Mouse (Mus musculus) heart, embryonic 12.5 days (tissue): ENCODE measurements around the gene Nhlrc3. TPM values are rescaled to one million over a fixed set of nuclear protein-coding genes. Genes with fewer than 3 reads are reported as not detected.

ENCODE experiments used
- ATAC-seq: fragments of 200-750 bp; cut with Nextera tagmentation; 2 replicates; pipeline ENCODE4 v1.8.0; 2017; ENCODE audit warnings: moderate TSS enrichment, moderate library complexity; ENCODE audit not compliant: insufficient number of reproducible peaks, low FRiP score
- H3K27ac ChIP-seq: fragments of 300-500 bp; sonication (generic); 2 replicates; pipeline ENCODE4 v1.5.1; 2016; ENCODE audit warnings: mild to moderate bottlenecking, moderate library complexity; ENCODE audit not compliant: poor library complexity, severe bottlenecking
- H3K27me3 ChIP-seq: fragments of 300-500 bp; sonication (generic); replicated peaks from 2 replicates; pipeline ENCODE4 v1.6.1; 2016; ENCODE audit warnings: mild to moderate bottlenecking, moderate library complexity
- H3K36me3 ChIP-seq: fragments of 300-500 bp; sonication (generic); 2 replicates; pipeline ENCODE4 v1.6.1; 2016; ENCODE audit warnings: mild to moderate bottlenecking, moderate library complexity
- H3K4me1 ChIP-seq: fragments of 300-500 bp; sonication (generic); replicated peaks from 2 replicates; pipeline ENCODE4 v1.6.1; 2016; ENCODE audit warnings: mild to moderate bottlenecking
- H3K4me2 ChIP-seq: fragments of 300-500 bp; sonication (generic); 2 replicates; pipeline ENCODE4 v1.6.1; 2016; ENCODE audit warnings: mild to moderate bottlenecking, moderate library complexity
- H3K4me3 ChIP-seq: fragments of 300-500 bp; sonication (generic); 2 replicates; pipeline ENCODE4 v1.5.1; 2016; ENCODE audit warnings: mild to moderate bottlenecking
- H3K9ac ChIP-seq: fragments of 300-500 bp; sonication (generic); 2 replicates; pipeline ENCODE4 v1.6.1; 2016; ENCODE audit warnings: mild to moderate bottlenecking, moderate library complexity
- H3K9me3 ChIP-seq: fragments of 300-500 bp; sonication (generic); replicated peaks from 2 replicates; pipeline ENCODE4 v1.6.1; 2016; ENCODE audit warnings: mild to moderate bottlenecking, moderate library complexity
- WGBS: fragments of 180-500 bp; shearing (Covaris S2); methylation state at CpG from one replicate; pipeline ENCODE4 v1.1.7; 2016; 5-methylcytosine and 5-hydroxymethylcytosine counted together
- polyA plus RNA-seq: library from polyadenylated mRNA; unstranded; fragments of >200 nt; fragmentation: Nextera tagmentation; extraction: Ambion mirVana; gene quantifications from 2 replicates; pipeline ENCODE4 v1.2.1, GENCODE M21; 2016

Nhlrc3 gene
- polyA plus RNA-seq: 9.2 and 9.7 TPM in 2 replicates

DNA sequence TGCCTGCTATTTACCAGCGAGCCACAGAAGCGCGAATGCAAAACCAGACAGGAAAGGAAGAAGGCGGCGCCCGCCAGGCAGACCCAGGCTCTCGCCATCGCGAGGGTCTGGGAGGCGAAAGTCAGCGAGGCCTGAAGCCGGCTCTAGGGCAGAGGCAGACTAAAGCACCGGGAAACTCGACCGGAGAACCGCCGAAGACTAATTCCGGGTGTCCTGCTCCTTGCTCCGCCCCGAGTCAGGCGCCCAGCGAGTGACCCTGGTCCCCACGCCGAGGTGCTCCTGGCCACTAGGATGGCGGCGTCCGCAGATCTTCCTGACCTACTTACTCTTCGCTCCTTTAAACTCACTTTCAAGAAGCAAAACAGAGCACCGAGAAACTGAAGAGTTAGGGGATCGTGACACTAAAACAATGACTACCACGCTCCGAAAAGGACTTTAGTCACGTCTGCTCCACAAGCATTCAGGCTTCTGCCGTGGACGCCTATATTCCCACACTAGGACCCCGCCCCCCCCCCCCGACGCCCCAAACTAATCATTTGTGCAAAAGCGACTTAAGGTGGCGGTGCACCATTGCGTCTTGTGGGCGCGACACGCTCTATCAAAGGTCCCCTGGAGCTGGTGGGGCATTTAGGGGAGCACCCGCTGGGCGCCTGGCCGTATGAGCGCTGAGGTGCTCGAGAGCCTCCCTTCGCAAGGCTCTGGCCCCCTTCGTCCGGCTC is at the start of gene Nhlrc3, which contains the start of gene Proser1:
Gene Nhlrc3 (minus strand): TSS at position 287 of the 719 bp plus-strand sequence.
Gene Proser1 (plus strand): TSS at position 621 of the 719 bp plus-strand sequence.
- WGBS: under 1% methylated on average over 52 of the region's 52 CpGs
- Histone ChIP-seq H3K27ac (peak within 1 kb of the TSS; percentile 74), H3K4me3 (peak within 1 kb of the TSS; percentile 92), H3K27me3 (no peaks in the 10 kb centered on the region), H3K9ac (peak within 1 kb of the TSS; percentile 92), H3K36me3 (peaks cover 19% of the 10 kb centered on the region), H3K9me3 (no peaks in the 10 kb centered on the region), H3K4me1 (peaks cover 37% of the 10 kb centered on the region), H3K4me2 (peak within 1 kb of the TSS; percentile 88)
- ATAC-seq: peak; percentile 98

- Histone ChIP-seq H3K4me2 (no peak overlapping the region), H3K4me3 (no peak overlapping the region), H3K4me1 (no peaks in the 10 kb centered on the region; the same call in 1 of the 2 replicates), H3K27ac (no peak overlapping the region), H3K27me3 (no peaks in the 10 kb centered on the region), H3K36me3 (no peaks in the 10 kb centered on the region), H3K9ac (no peak overlapping the region), H3K9me3 (no peaks in the 10 kb centered on the region)
- 60% methylated on average over 6 of the region's 6 CpGs for WGBS
- no peak for ATAC-seq
Observed at GRCm38 (mm10) chr3:53502428-53502827, 39.3 kb upstream of the Nhlrc3 start.

DNA sequence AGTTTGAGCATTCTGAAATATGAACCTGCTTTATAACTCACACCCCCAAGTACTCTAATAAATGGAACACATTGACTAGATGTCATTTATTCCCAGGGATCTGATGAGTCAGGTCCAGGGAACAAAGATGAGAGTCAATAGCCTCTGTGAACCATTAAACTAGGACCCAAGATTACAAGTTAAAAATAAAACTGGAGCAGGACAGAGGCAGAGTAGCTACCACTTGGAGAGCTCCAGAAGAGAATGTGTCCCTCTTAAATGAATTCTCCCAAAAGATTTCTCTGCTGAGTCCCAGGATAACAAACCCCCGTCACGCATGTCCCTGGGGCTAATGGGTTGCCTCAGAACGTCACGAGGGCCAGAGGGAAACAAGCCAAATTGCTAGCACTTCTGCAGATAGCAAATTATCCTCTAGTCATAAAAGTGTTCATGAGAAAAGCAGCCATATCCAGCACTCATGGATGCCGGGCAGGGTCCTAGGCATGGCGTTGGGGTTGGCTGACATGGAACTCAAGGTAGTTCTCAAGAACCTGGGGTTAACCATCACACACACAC is 35.3 kb upstream of the Nhlrc3 start:
- Histone ChIP-seq H3K36me3 (no peaks in the 10 kb centered on the region), H3K9me3 (no peaks in the 10 kb centered on the region), H3K4me1 (no peaks in the 10 kb centered on the region; the same call in 1 of the 2 replicates), H3K9ac (no peak overlapping the region), H3K4me3 (no peak overlapping the region), H3K27me3 (no peaks in the 10 kb centered on the region; the same call in 1 of the 2 replicates), H3K4me2 (no peak overlapping the region), H3K27ac (no peak overlapping the region)
- ATAC-seq: no peak
- 80% methylated on average over 6 of the region's 6 CpGs for WGBS

- Histone ChIP-seq H3K9ac (no peak within 1 kb of the TSS), H3K4me1 (peaks cover 28% of the 10 kb centered on the region), H3K27ac (peak within 1 kb of the TSS; percentile 51; the same call in 1 of the 2 replicates), H3K4me3 (no peak within 1 kb of the TSS), H3K36me3 (no peaks in the 10 kb centered on the region), H3K27me3 (no peaks in the 10 kb centered on the region), H3K9me3 (no peaks in the 10 kb centered on the region), H3K4me2 (peak within 1 kb of the TSS; percentile 21; the same call in 1 of the 2 replicates)
- WGBS: 74% methylated on average over 6 of the region's 6 CpGs
- ATAC-seq: no peak
Observed at GRCm38 (mm10) chr3:53488353-53488752, 25.2 kb upstream of the Nhlrc3 start, which contains the start of gene Stoml3. Gene Stoml3, plus strand, starts transcription at chr3:53488653.

GRCm38 (mm10) chr3:53486996-53487576 is 24.0 kb upstream of the Nhlrc3 start:
- 31% methylated on average over 9 of the region's 9 CpGs for WGBS

DNA sequence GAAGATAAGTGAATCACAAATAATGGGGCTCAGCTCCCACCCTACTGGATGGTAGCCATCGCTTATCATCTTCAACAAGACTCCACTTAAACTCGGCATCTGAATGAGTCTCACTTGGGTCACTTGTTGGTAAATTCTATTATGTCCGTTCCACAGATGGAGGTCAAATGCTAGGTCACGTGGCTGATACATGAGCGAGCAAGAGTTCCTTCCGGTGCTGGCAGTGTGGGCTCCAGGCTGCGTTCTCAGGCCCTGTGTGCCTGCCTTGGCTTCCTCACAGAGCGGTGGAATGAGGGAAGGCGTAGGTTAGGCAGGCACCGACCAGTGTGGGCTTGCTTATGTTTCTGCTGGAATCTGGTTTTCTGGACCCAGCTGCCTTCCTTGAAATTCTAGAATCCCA is 23.4 kb upstream of the Nhlrc3 start:
- H3K4me3 ChIP-seq: no peak overlapping the region
- H3K9ac ChIP-seq: no peak overlapping the region
- peak overlapping the region; percentile 51 for H3K27ac ChIP-seq
- H3K36me3 ChIP-seq: peaks cover 12% of the 10 kb centered on the region
- no peaks in the 10 kb centered on the region for H3K27me3 ChIP-seq
- ATAC-seq: no peak
- 63% methylated on average over 10 of the region's 10 CpGs for WGBS
- H3K4me2 ChIP-seq: no peak overlapping the region
- H3K9me3 ChIP-seq: no peaks in the 10 kb centered on the region
- peaks cover 28% of the 10 kb centered on the region for H3K4me1 ChIP-seq

More at GRCm38 (mm10) chr3:53486996-53487576, 24.0 kb upstream of the Nhlrc3 start:
- Histone ChIP-seq H3K36me3 (peaks cover 7% of the 10 kb centered on the region), H3K4me1 (peaks cover 28% of the 10 kb centered on the region), H3K9ac (no peak overlapping the region), H3K4me2 (peak overlapping the region; percentile 21; the same call in 1 of the 2 replicates), H3K27me3 (no peaks in the 10 kb centered on the region), H3K27ac (peak overlapping the region; percentile 51), H3K4me3 (no peak overlapping the region), H3K9me3 (no peaks in the 10 kb centered on the region)
- peak; percentile 79 for ATAC-seq

DNA sequence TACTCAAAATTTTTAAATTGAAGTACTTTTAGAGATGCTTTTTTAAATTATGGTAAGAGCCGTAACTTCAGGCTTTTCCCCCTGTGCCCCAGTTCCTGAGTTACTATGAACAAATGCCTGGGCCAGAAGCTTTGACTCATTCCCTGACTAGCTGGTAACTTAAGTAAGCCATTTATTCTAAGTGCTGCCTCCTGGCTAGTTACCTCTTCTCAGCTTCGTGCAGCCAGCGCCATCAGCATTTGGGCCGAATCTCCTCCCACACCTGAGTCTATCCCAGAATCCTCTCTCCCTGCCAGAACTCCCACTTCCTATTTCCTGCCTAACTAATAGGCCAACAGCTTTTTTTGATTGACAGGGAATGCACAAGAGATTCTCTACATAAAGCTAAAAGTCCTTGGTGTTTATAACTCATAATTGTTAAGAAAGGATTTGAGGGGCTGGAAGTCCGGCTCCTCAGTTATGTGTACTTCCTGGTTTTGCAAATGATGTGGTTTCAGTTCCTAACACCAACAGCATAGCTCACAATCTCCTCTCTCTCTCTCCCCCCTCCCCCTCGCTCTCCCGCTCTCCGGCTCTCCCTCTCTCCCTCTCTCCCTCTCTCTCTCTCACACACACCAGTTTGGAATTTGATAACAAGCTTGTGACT is 20.4 kb upstream of the Nhlrc3 start:
- H3K4me3 ChIP-seq: no peak overlapping the region
- 72% methylated on average over 8 of the region's 8 CpGs for WGBS
- no peak overlapping the region for H3K9ac ChIP-seq
- no peaks in the 10 kb centered on the region for H3K9me3 ChIP-seq
- H3K4me2 ChIP-seq: no peak overlapping the region
- H3K4me1 ChIP-seq: peaks cover 28% of the 10 kb centered on the region
- peaks cover 38% of the 10 kb centered on the region for H3K36me3 ChIP-seq
- H3K27me3 ChIP-seq: no peaks in the 10 kb centered on the region
- no peak for ATAC-seq
- H3K27ac ChIP-seq: no peak overlapping the region

- Histone ChIP-seq H3K4me1 (no peaks in the 10 kb centered on the region), H3K4me3 (no peak overlapping the region), H3K9me3 (no peaks in the 10 kb centered on the region), H3K27ac (no peak overlapping the region), H3K27me3 (no peaks in the 10 kb centered on the region), H3K36me3 (peaks cover 85% of the 10 kb centered on the region), H3K4me2 (no peak overlapping the region), H3K9ac (no peak overlapping the region)
- no peak for ATAC-seq
- 94% methylated on average over 30 of the region's 30 CpGs for WGBS
Observed at GRCm38 (mm10) chr3:53478419-53479046, 15.4 kb upstream of the Nhlrc3 start.

DNA sequence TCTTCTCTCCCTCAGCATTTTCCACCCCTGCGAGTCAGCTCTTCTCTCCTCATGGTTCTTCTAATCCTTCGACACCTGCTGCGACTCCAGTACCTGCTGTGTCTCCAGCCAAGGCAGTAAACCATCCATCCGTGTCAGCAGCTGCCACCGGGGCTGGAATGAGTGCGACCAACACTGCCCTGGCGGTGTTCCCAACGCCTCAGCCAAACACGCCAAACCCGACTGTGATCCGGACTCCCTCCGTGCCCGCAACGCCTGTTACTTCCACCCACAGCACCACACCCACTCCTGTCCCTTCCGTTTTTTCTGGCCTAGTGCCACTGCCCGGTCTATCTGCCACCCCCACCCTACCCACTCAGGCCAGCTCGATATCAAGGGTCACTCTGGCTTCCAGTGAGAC is 14.3 kb upstream of the Nhlrc3 start:
- Histone ChIP-seq H3K9me3 (no peaks in the 10 kb centered on the region), H3K27ac (no peak overlapping the region), H3K4me2 (no peak overlapping the region), H3K4me3 (no peak overlapping the region), H3K27me3 (no peaks in the 10 kb centered on the region), H3K36me3 (peaks cover 92% of the 10 kb centered on the region), H3K9ac (no peak overlapping the region), H3K4me1 (no peaks in the 10 kb centered on the region)
- 85% methylated on average over 17 of the region's 17 CpGs for WGBS
- no peak for ATAC-seq

DNA sequence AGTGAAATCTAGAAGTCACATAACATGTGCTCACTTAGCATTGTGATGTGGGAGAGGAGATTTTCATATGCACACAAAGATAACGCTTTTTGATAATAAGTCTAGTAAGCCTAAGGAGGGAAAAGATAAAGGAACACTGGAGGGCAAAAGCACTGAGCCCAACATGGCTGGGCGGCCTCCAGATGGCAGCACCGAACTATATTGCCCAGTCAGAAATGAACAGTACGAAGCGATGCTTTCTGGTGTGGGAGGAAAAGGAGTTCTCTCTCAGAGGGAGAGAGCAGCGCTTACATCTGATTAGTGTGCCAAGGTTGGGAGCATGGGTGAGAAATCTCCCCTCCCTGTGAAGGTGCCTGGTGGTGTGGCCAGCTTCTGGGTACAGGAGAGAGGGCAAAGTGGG is 12.8 kb upstream of the Nhlrc3 start:
- ATAC-seq: no peak
- no peak overlapping the region for H3K9ac ChIP-seq
- H3K27me3 ChIP-seq: no peaks in the 10 kb centered on the region
- no peaks in the 10 kb centered on the region for H3K4me1 ChIP-seq
- H3K27ac ChIP-seq: no peak overlapping the region
- 51% methylated on average over 6 of the region's 6 CpGs for WGBS
- H3K4me3 ChIP-seq: no peak overlapping the region
- H3K9me3 ChIP-seq: no peaks in the 10 kb centered on the region
- H3K36me3 ChIP-seq: peaks cover 93% of the 10 kb centered on the region
- H3K4me2 ChIP-seq: no peak overlapping the region
